Mouse (Mus musculus): Measurements from ENCODE around the gene Gm17545. TPM values are rescaled to one million over a fixed set of nuclear protein-coding genes. Genes with fewer than 3 reads are reported as not detected.
A peak's percentile ranks its signal among the peaks of the same experiment; 100 is the strongest.

Gene Gm17545
- polyA plus RNA-seq, 1 experiment from 2014 or later: not detected

DNA sequence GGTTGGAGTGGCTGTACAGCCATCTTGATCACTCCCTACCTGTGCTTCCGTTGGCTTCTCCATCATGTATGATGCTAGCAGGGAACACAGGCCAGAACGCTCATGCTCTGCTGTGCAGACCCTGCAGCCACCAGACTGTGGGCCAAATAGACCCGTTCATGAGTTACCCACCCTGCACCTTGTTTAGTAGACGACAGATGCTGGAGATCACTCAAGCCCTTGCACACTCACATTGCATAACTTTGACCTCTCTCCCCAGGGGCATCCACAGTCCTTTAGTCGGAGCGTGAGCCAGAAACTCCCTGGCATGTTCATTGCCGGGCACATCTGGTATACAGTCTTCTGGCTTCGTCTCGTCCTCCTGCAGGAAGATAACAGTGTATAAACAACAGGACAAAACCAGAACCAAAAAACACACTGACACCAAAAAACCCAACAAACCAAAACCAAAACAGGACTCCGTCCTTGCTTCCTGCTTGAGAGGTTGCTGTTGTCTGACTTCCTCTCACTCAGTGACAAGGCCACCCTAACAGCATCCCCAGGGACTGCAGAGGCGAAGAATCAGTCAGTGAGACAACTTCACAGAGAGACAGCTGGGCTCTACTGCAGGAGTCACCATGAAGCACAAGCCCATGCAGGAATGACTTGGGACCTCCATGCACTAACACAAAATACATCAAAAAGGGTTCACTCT, 3.2 kb downstream of the Gm17545 start:
- H3K9ac ChIP-seq (ENCODE audit: low read length): no peak overlapping the region
- ATAC-seq (ENCODE audit: low FRiP score, low TSS enrichment): no peak
- WGBS: 89% methylated on average over 11 of the region's 11 CpGs
- no peaks in the 10 kb centered on the region for H3K9me3 ChIP-seq (ENCODE audit: control insufficient read depth, low read length)
- H3K27ac ChIP-seq (replicated peaks): no peak overlapping the region
- TF ChIP-seq CTCF (IDR thresholded peaks at IDR 0.05; ENCODE audit: low read depth) (no peak), EP300 (optimal IDR thresholded peaks at IDR 0.05) (no peak)
- H3K4me2 ChIP-seq (replicated peaks; ENCODE audit: low read depth): no peak overlapping the region
- H3K36me3 ChIP-seq (ENCODE audit: control insufficient read depth, insufficient read depth, low read length): peaks cover 21% of the 10 kb centered on the region
- H3K27me3 ChIP-seq (ENCODE audit: control insufficient read depth, insufficient read depth, low read length): no peaks in the 10 kb centered on the region
- no peaks in the 10 kb centered on the region for H3K4me1 ChIP-seq (replicated peaks; ENCODE audit: control insufficient read depth, insufficient read depth)
- H3K4me3 ChIP-seq (ENCODE audit: low read depth, low read length): no peak overlapping the region
- DNase-seq (ENCODE audit: low spot score): no peak

- ATAC-seq (ENCODE audit: low FRiP score, low TSS enrichment) (no peak), DNase-seq (ENCODE audit: low spot score) (no peak)
- Histone ChIP-seq H3K9me3 (ENCODE audit: control insufficient read depth, low read length) (no peaks in the 10 kb centered on the region), H3K4me3 (ENCODE audit: low read depth, low read length) (no peak overlapping the region), H3K27me3 (ENCODE audit: control insufficient read depth, insufficient read depth, low read length) (no peaks in the 10 kb centered on the region), H3K27ac (replicated peaks) (no peak overlapping the region), H3K36me3 (ENCODE audit: control insufficient read depth, insufficient read depth, low read length) (peaks cover 6% of the 10 kb centered on the region), H3K4me1 (replicated peaks; ENCODE audit: control insufficient read depth, insufficient read depth) (no peaks in the 10 kb centered on the region), H3K9ac (ENCODE audit: low read length) (no peak overlapping the region), H3K4me2 (replicated peaks; ENCODE audit: low read depth) (no peak overlapping the region)
- TF ChIP-seq CTCF (IDR thresholded peaks at IDR 0.05; ENCODE audit: low read depth): no peak
- TF ChIP-seq EP300 (optimal IDR thresholded peaks at IDR 0.05): no peak
- WGBS: 88% methylated on average over 3 of the region's 3 CpGs
Observed at GRCm38 (mm10) chr9:22461946-22462345, 7.9 kb downstream of the Gm17545 start.

DNA sequence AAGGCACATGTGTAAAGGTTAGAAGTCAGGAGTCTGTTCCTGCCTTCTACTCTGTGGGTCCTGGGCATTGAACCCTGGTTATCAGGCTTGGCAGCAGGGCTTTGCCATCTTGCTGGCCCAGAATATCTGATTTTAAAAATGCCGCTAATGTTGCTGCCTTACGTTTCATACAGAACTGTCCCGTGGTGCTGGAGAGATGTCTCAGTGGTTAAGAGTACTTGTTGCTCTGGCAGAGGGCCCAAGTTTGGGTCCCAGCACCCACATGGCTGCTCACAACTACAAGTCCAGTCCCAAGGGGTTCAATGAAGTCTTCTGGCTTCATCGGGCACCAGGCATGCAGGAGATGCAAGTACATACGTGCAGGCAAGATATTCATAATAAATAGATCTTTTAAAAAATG, 12.1 kb downstream of the Gm17545 start:
- no peak overlapping the region for H3K27ac ChIP-seq (replicated peaks)
- TF ChIP-seq CTCF (IDR thresholded peaks at IDR 0.05; ENCODE audit: low read depth) (no peak), EP300 (optimal IDR thresholded peaks at IDR 0.05) (no peak)
- no peaks in the 10 kb centered on the region for H3K27me3 ChIP-seq (ENCODE audit: control insufficient read depth, insufficient read depth, low read length)
- no peaks in the 10 kb centered on the region for H3K9me3 ChIP-seq (ENCODE audit: control insufficient read depth, low read length)
- H3K4me1 ChIP-seq (replicated peaks; ENCODE audit: control insufficient read depth, insufficient read depth): no peaks in the 10 kb centered on the region
- no peak overlapping the region for H3K4me3 ChIP-seq (ENCODE audit: low read depth, low read length)
- 94% methylated on average over 5 of the region's 5 CpGs for WGBS
- no peak for ATAC-seq (ENCODE audit: low FRiP score, low TSS enrichment)
- no peak overlapping the region for H3K9ac ChIP-seq (ENCODE audit: low read length)
- no peak for DNase-seq (ENCODE audit: low spot score)
- no peak overlapping the region for H3K4me2 ChIP-seq (replicated peaks; ENCODE audit: low read depth)
- H3K36me3 ChIP-seq (ENCODE audit: control insufficient read depth, insufficient read depth, low read length): no peaks in the 10 kb centered on the region; the same call in 1 of the 2 replicates

DNA sequence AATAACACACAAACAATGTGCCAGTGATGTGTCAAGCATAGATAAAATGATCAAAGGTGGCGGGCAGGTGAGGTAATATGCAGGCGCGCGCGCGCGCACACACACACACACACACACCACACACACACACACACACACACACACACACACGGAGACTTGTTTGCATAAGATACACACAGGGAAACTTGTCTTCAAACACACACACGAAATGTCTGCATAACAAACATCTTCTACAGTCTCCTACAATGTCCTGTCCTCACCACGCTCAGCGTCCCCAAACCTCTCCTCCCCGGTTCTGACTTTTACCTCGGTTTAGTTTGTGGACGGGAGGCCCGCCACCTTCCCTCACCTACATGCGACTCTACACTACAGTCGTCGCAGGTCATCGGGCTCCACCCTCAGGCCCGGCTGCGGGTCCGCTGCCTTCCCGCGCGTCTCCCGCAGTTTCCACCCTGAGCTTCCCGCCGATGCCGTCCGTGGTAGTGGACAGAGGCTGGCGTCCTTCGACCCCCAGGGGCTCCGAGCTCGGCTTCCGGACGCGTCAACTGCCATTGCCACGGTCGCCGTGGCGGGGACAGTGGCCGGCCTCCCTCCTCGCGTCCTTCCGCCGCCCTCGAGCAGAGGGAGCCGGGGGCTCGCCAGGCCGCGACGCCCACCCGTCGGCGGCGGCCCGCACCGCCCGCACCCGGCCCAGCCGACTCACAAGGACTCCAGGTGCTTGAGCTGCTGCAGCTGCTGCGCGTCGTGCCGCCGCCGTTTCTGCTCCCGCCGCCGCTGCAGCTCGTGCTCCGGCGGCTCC, 13.5 kb downstream of the Gm17545 start:
- peak; percentile 77 for DNase-seq (ENCODE audit: low spot score)
- ATAC-seq (ENCODE audit: low FRiP score, low TSS enrichment): peak; percentile 71

GRCm38 (mm10) chr9:22468170-22468898, 14.2 kb downstream of the Gm17545 start:
- peak overlapping the region; percentile 96 for H3K9ac ChIP-seq (ENCODE audit: low read length)
- H3K36me3 ChIP-seq (ENCODE audit: control insufficient read depth, insufficient read depth, low read length): no peaks in the 10 kb centered on the region; the same call in 1 of the 2 replicates
- DNase-seq (ENCODE audit: low spot score): peak; percentile 93
- H3K27me3 ChIP-seq (ENCODE audit: control insufficient read depth, insufficient read depth, low read length): no peaks in the 10 kb centered on the region
- WGBS: 2% methylated on average over 40 of the region's 43 CpGs
- H3K27ac ChIP-seq (replicated peaks): peak overlapping the region; percentile 90
- no peaks in the 10 kb centered on the region for H3K4me1 ChIP-seq (replicated peaks; ENCODE audit: control insufficient read depth, insufficient read depth)
- ATAC-seq (ENCODE audit: low FRiP score, low TSS enrichment): peak; percentile 89
- H3K9me3 ChIP-seq (ENCODE audit: control insufficient read depth, low read length): no peaks in the 10 kb centered on the region
- H3K4me3 ChIP-seq (ENCODE audit: low read depth, low read length): peak overlapping the region; percentile 88
- H3K4me2 ChIP-seq (replicated peaks; ENCODE audit: low read depth): peak overlapping the region; percentile 70
- TF ChIP-seq CTCF (IDR thresholded peaks at IDR 0.05; ENCODE audit: low read depth): no peak
- TF ChIP-seq EP300 (optimal IDR thresholded peaks at IDR 0.05): no peak

More for the DNA sequence above, 13.5 kb downstream of the Gm17545 start:
- Histone ChIP-seq H3K36me3 (ENCODE audit: control insufficient read depth, insufficient read depth, low read length) (no peaks in the 10 kb centered on the region; the same call in 1 of the 2 replicates), H3K4me1 (replicated peaks; ENCODE audit: control insufficient read depth, insufficient read depth) (no peaks in the 10 kb centered on the region), H3K9ac (ENCODE audit: low read length) (peak overlapping the region; percentile 96), H3K27ac (replicated peaks) (peak overlapping the region; percentile 90), H3K4me3 (ENCODE audit: low read depth, low read length) (peak overlapping the region; percentile 88), H3K27me3 (ENCODE audit: control insufficient read depth, insufficient read depth, low read length) (no peaks in the 10 kb centered on the region), H3K9me3 (ENCODE audit: control insufficient read depth, low read length) (no peaks in the 10 kb centered on the region), H3K4me2 (replicated peaks; ENCODE audit: low read depth) (peak overlapping the region; percentile 70)
- under 1% methylated on average over 72 of the region's 73 CpGs for WGBS
- TF ChIP-seq CTCF (IDR thresholded peaks at IDR 0.05; ENCODE audit: low read depth) (no peak; the same call in 1 of the 2 replicates), EP300 (optimal IDR thresholded peaks at IDR 0.05) (no peak)
